Mouse (Mus musculus) ES-CJ7 (cell line): Measurements from ENCODE around the gene Dcaf1.

Experiments
- DNase-seq: peaks from one replicate; pipeline ENCODE4 v3.0.0; 2011; ENCODE audit warnings: low read depth, low spot score

The Dcaf1 gene

GRCm38 (mm10) chr9:106879471-106879870, 57.8 kb downstream of the Dcaf1 start:
- DNase-seq: no peak

- no peak for DNase-seq
Measured at GRCm38 (mm10) chr9:106881071-106881755, 59.5 kb downstream of the Dcaf1 start.

- no peak for DNase-seq
Measured at GRCm38 (mm10) chr9:106882176-106882575, 60.5 kb downstream of the Dcaf1 start.

- DNase-seq: no peak
Measured at GRCm38 (mm10) chr9:106883085-106883484, 61.4 kb downstream of the Dcaf1 start.

GRCm38 (mm10) chr9:106884306-106884705, 62.6 kb downstream of the Dcaf1 start:
- DNase-seq: peak; percentile 34

- no peak for DNase-seq
Measured at GRCm38 (mm10) chr9:106884996-106885900, 63.6 kb downstream of the Dcaf1 start.

- DNase-seq: no peak
Measured at GRCm38 (mm10) chr9:106885901-106886731, 64.4 kb downstream of the Dcaf1 start.

- DNase-seq: peak; percentile 98
Measured at GRCm38 (mm10) chr9:106886828-106887702, 65.4 kb downstream of the Dcaf1 start, which contains the start of gene Rbm15b. Rbm15b (minus strand) TSS chr9:106887428.

- no peak for DNase-seq
Measured at GRCm38 (mm10) chr9:106888346-106888745, 66.7 kb downstream of the Dcaf1 start.

GRCm38 (mm10) chr9:106889321-106889720, 67.6 kb downstream of the Dcaf1 start:
- no peak for DNase-seq

GRCm38 (mm10) chr9:106890496-106891240, 69.0 kb downstream of the Dcaf1 start:
- no peak for DNase-seq

GRCm38 (mm10) chr9:106891341-106891741, 69.7 kb downstream of the Dcaf1 start:
- no peak for DNase-seq

GRCm38 (mm10) chr9:106891829-106892551, 70.3 kb downstream of the Dcaf1 start, which contains the start of gene Manf:
Manf (minus strand) TSS chr9:106891979.
- peak; percentile 99 for DNase-seq

GRCm38 (mm10) chr9:106892552-106892875, 70.8 kb downstream of the Dcaf1 start:
- DNase-seq: no peak

- DNase-seq: no peak
Measured at GRCm38 (mm10) chr9:106893327-106893726, 71.7 kb downstream of the Dcaf1 start.

GRCm38 (mm10) chr9:106898901-106899300, 77.2 kb downstream of the Dcaf1 start:
- DNase-seq: no peak

GRCm38 (mm10) chr9:106901596-106901995, 79.9 kb downstream of the Dcaf1 start:
- DNase-seq: no peak

GRCm38 (mm10) chr9:106903099-106903790, 81.6 kb downstream of the Dcaf1 start:
- no peak for DNase-seq

- peak; percentile 74 for DNase-seq
Measured at GRCm38 (mm10) chr9:106903791-106904134, 82.1 kb downstream of the Dcaf1 start.
